Mouse (Mus musculus) heart, adult 18-20 months (tissue): Measurements from ENCODE around the gene Mlf1. TPM values are rescaled to one million over a fixed set of nuclear protein-coding genes. Genes with fewer than 3 reads are reported as not detected.

Source experiments
- DNase-seq, 2 experiments: peaks; one replicate each; pipeline ENCODE4 v3.0.0; 2021 to 2022; ENCODE audit warnings: mixed read lengths in 1 of 2
- total RNA-seq, 2 experiments: library from RNA; stranded (reverse); gene quantifications; 2 replicates each; pipeline ENCODE4 v1.2.3; 2021

Gene Mlf1
- total RNA-seq, 2 experiments from 2014 or later, result 166 to 180 TPM

DNA sequence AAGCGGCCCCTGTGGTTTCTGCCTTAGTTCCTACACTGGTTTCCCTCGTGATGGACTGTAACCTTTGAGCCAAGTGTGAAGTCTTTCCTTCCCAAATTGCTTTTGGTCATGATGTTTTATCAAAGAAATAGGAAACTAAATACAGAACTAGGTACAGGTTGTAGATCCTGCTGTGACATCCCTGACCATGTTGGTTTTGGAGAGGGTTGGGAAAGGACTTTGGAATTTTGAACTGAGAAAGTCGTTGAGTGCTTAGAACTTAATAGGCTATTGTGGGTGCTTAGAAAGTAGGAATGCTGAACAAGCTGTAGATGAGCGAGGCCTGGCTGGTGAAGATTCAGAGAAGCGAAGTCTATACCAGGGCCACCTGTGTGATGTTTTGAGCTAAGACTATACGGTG, 60.1 kb downstream of the Mlf1 start:
- no peak for DNase-seq

- DNase-seq, result no peak
Observed at GRCm38 (mm10) chr3:67447143-67447542, 73.2 kb downstream of the Mlf1 start.

Other genes with a start within 250 kb of the Mlf1 start
- not detected for gene Gm17402, start 1.1 kb downstream of the Mlf1 start, total RNA-seq
- gene Gfm1, start 56.0 kb downstream of the Mlf1 start, total RNA-seq, result 100 to 1,000 TPM; 229 to 255 TPM
- gene Lxn, start 89.8 kb downstream of the Mlf1 start, total RNA-seq, result 1 to 10 TPM; 3.6 to 4.2 TPM
- 1 to 10 TPM in 1 of 2 experiments, under 1 TPM in 1; 0.99 to 1.1 TPM for gene Rarres1, start 141.4 kb downstream of the Mlf1 start, total RNA-seq
- gene Mfsd1, start 208.6 kb downstream of the Mlf1 start, total RNA-seq, result 10 to 100 TPM; 25.1 to 31.4 TPM